Mouse (Mus musculus) liver, adult 2 months (tissue): ENCODE data around the gene Msto1.
"Not testable (repeated sequence)": the region's sequence is repeated elsewhere in the genome, so short reads cannot be mapped to it uniquely, and the experiment has no call there.

Experiments
- CTCF ChIP-seq: fragments of 200-500 bp; IDR thresholded peaks from 2 replicates; pipeline ENCODE4 v1.5.1; 2011; ENCODE audit warnings: low read depth, low read length, control low read depth
- POLR2A ChIP-seq: fragments of 200-500 bp; IDR thresholded peaks from 2 replicates; pipeline ENCODE4 v1.6.1; 2011; ENCODE audit warnings: low read length, control low read depth; ENCODE audit not compliant: insufficient read depth; ENCODE audit errors: extremely low read depth

- TF ChIP-seq POLR2A, CTCF: not testable (repeated sequence)
Observed at GRCm38 (mm10) chr3:88882536-88882935, 31.3 kb downstream of the Msto1 start.
